Mouse (Mus musculus) spleen, adult 2 months (tissue): ENCODE data around the gene Ces1c.

ENCODE experiments used
- CTCF ChIP-seq: fragments of 200-500 bp; IDR thresholded peaks from 2 replicates; pipeline ENCODE4 v1.5.1; 2011; ENCODE audit warnings: mild to moderate bottlenecking, inconsistent platforms; ENCODE audit not compliant: insufficient read depth, insufficient read length, insufficient replicate concordance; ENCODE audit errors: extremely low read depth
- POLR2A ChIP-seq: fragments of 200-500 bp; IDR thresholded peaks from 2 replicates; pipeline ENCODE4 v1.6.1; 2011; ENCODE audit warnings: low read depth, low read length, inconsistent platforms

GRCm38 (mm10) chr8:93122005-93122404 is 9.1 kb downstream of the Ces1c start:
- TF ChIP-seq CTCF, result no peak
- no peak for TF ChIP-seq POLR2A
